Comparison of ENCODE assay signal across 8 mouse cellular contexts in the genomic region with DNA sequence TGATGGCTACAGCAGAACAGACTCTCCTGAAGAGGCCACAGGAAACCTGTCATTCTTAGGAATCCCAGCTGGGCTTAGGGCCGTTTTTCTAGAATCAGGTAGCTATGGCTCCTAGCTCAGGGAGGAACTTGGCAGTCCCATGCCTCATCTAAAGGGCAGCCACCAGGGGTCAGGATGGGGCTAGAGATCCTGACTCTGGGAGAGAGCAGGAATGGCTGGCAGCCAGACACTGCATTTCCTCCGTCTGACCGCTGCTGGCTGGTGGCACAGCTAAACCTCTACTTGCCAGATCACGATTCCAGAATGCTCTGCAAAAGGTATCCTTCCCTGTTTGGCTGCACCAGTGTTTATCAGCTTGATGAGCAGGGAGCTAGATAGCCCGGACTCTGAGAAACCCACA. TPM values are rescaled to one million over a fixed set of nuclear protein-coding genes. Genes with fewer than 3 reads are reported as not detected.
DNase-seq lines count a peak whose midpoint lies in the region; ATAC-seq and TF ChIP-seq lines count a peak whose summit lies in the region.

No protein-coding gene starts in this region.

- peak overlapping the region; percentile 33 for H3K4me2 ChIP-seq in hindbrain, embryonic 12.5 days (replicated peaks)
- H3K4me2 ChIP-seq in limb, embryonic 14.5 days (replicated peaks; ENCODE audit: low read depth, low read length, severe bottlenecking) = peak overlapping the region; percentile 40
- H3K4me2 ChIP-seq in midbrain, embryonic 13.5 days (replicated peaks) = peak overlapping the region; percentile 41

- peak; percentile 78 for TF ChIP-seq CTCF in gastrocnemius, adult 2 months (IDR thresholded peaks at IDR 0.05)

- intact Hi-C loops in gastrocnemius, adult 2 months (cut with DNase I) = loop anchor here (1.0 to 5.0 kb wide), 2 partner anchors 39 to 315 kb away; no protein-coding TSS in a partner anchor

- H3K4me3 ChIP-seq in gastrocnemius, adult 2 months = peak overlapping the region; percentile 32
- H3K4me3 ChIP-seq in hindbrain, embryonic 12.5 days = no peak overlapping the region
- no peak overlapping the region for H3K4me3 ChIP-seq in limb, embryonic 14.5 days (replicated peaks; ENCODE audit: low read length)
- H3K4me3 ChIP-seq in midbrain, embryonic 13.5 days (replicated peaks) = no peak overlapping the region

- no peak for TF ChIP-seq POLR2A in limb, embryonic 14.5 days (IDR thresholded peaks at IDR 0.05; ENCODE audit: borderline replicate concordance, extremely low read depth, insufficient read depth, insufficient read length)

- WGBS in hindbrain, embryonic 12.5 days = 8% methylated on average over 5 of the region's 5 CpGs
- WGBS in limb, embryonic 14.5 days = 6% methylated on average over 5 of the region's 5 CpGs
- 5% methylated on average over 5 of the region's 5 CpGs for WGBS in midbrain, embryonic 13.5 days

- peaks cover 10% of the 10 kb centered on the region for H3K27me3 ChIP-seq in hindbrain, embryonic 12.5 days
- H3K27me3 ChIP-seq in limb, embryonic 14.5 days (ENCODE audit: control insufficient read depth, insufficient read depth, low read length) = peaks cover 2% of the 10 kb centered on the region; the same call in 1 of the 2 replicates
- peaks cover 4% of the 10 kb centered on the region; the same call in 1 of the 2 replicates for H3K27me3 ChIP-seq in midbrain, embryonic 13.5 days

- no peaks in the 10 kb centered on the region for H3K36me3 ChIP-seq in hindbrain, embryonic 12.5 days
- H3K36me3 ChIP-seq in limb, embryonic 14.5 days (ENCODE audit: control insufficient read depth, insufficient read depth, low read length) = no peaks in the 10 kb centered on the region
- H3K36me3 ChIP-seq in midbrain, embryonic 13.5 days = no peaks in the 10 kb centered on the region

- H3K9me3 ChIP-seq in hindbrain, embryonic 12.5 days (replicated peaks) = no peaks in the 10 kb centered on the region
- no peaks in the 10 kb centered on the region for H3K9me3 ChIP-seq in limb, embryonic 14.5 days (ENCODE audit: control insufficient read depth, low read length)
- no peaks in the 10 kb centered on the region for H3K9me3 ChIP-seq in midbrain, embryonic 13.5 days

- peak; percentile 81 for ATAC-seq in hindbrain, embryonic 12.5 days (ENCODE audit: low FRiP score)
- peak; percentile 85 for ATAC-seq in limb, embryonic 14.5 days (ENCODE audit: low FRiP score, low read depth)
- ATAC-seq in midbrain, embryonic 13.5 days = peak; percentile 92

- peaks cover 12% of the 10 kb centered on the region; the same call in 1 of the 2 replicates for H3K4me1 ChIP-seq in hindbrain, embryonic 12.5 days
- peaks cover 13% of the 10 kb centered on the region for H3K4me1 ChIP-seq in limb, embryonic 14.5 days (ENCODE audit: control insufficient read depth, insufficient read depth, low read length)
- peaks cover 22% of the 10 kb centered on the region for H3K4me1 ChIP-seq in midbrain, embryonic 13.5 days (replicated peaks)

- peak; percentile 76 for DNase-seq in right cerebral cortex, postnatal 14 days
- DNase-seq in right cerebral cortex, postnatal 36 days (ENCODE audit: low spot score in 2 of 2) = no peak
- peak; percentile 96 to 98 for DNase-seq in cerebellum, postnatal 14 days
- peak; percentile 91 for DNase-seq in gastrocnemius, adult 2 months
- peak; percentile 95 for DNase-seq in limb, embryonic 14.5 days (ENCODE audit: low spot score)
- peak; percentile 64 for DNase-seq in thymus, postnatal 14 days

- H3K27ac ChIP-seq in gastrocnemius, adult 2 months = no peak overlapping the region
- peak overlapping the region; percentile 74 for H3K27ac ChIP-seq in hindbrain, embryonic 12.5 days
- no peak overlapping the region for H3K27ac ChIP-seq in limb, embryonic 14.5 days (replicated peaks; ENCODE audit: low read depth, low read length)
- peak overlapping the region; percentile 84 for H3K27ac ChIP-seq in midbrain, embryonic 13.5 days

- no peak overlapping the region for H3K9ac ChIP-seq in hindbrain, embryonic 12.5 days
- H3K9ac ChIP-seq in limb, embryonic 14.5 days (ENCODE audit: low read depth, low read length, severe bottlenecking) = 0 out of 2 replicates have a peak overlapping the region, but pooled peaks have one; percentile 13
- peak overlapping the region; percentile 52 for H3K9ac ChIP-seq in midbrain, embryonic 13.5 days (replicated peaks)

RNA-seq across cellular contexts. Expression of a gene that starts 5.2 kb away (rescaled TPM):
- total RNA-seq in gastrocnemius, adult 2 months (2021) = under 1 TPM in 1 of 2 experiments, not detected in 1; 0.08 TPM
- 10.5 and 11.5 TPM in 2 replicates for polyA plus RNA-seq in hindbrain, embryonic 12.5 days (2016; fragmentation: Nextera tagmentation; extraction: Ambion mirVana)
- 10.4 and 11.2 TPM in 2 replicates for polyA plus RNA-seq in limb, embryonic 14.5 days (2012; rRNA removed)
- 2.5 and 3.0 TPM in 2 replicates for polyA plus RNA-seq in limb, embryonic 14.5 days (2014; fragmentation: Nextera tagmentation; extraction: Ambion mirVana)
- polyA plus RNA-seq in midbrain, embryonic 13.5 days (2015; fragmentation: Nextera tagmentation; extraction: Ambion mirVana) = 18.2 and 19.9 TPM in 2 replicates

RNA-seq across cellular contexts. Expression of a gene that starts 15.6 kb away (rescaled TPM):
- total RNA-seq in gastrocnemius, adult 2 months (2021) = 1 to 10 TPM; 5.3 to 6.0 TPM
- 9.4 and 10.1 TPM in 2 replicates for polyA plus RNA-seq in hindbrain, embryonic 12.5 days (2016; fragmentation: Nextera tagmentation; extraction: Ambion mirVana)
- polyA plus RNA-seq in limb, embryonic 14.5 days (2012; rRNA removed) = 22.9 and 31.4 TPM in 2 replicates
- 19.5 and 20.4 TPM in 2 replicates for polyA plus RNA-seq in limb, embryonic 14.5 days (2014; fragmentation: Nextera tagmentation; extraction: Ambion mirVana)
- polyA plus RNA-seq in midbrain, embryonic 13.5 days (2015; fragmentation: Nextera tagmentation; extraction: Ambion mirVana) = 7.9 and 8.2 TPM in 2 replicates

RNA-seq across cellular contexts. Expression of a gene that starts 27.4 kb away (rescaled TPM):
- 10 to 100 TPM; 12.6 to 14.3 TPM for total RNA-seq in gastrocnemius, adult 2 months (2021)
- polyA plus RNA-seq in hindbrain, embryonic 12.5 days (2016; fragmentation: Nextera tagmentation; extraction: Ambion mirVana) = 27.3 and 27.7 TPM in 2 replicates
- polyA plus RNA-seq in limb, embryonic 14.5 days (2012; rRNA removed) = 11.9 and 12.4 TPM in 2 replicates
- polyA plus RNA-seq in limb, embryonic 14.5 days (2014; fragmentation: Nextera tagmentation; extraction: Ambion mirVana) = 19.9 and 20.3 TPM in 2 replicates
- 32.1 and 35.0 TPM in 2 replicates for polyA plus RNA-seq in midbrain, embryonic 13.5 days (2015; fragmentation: Nextera tagmentation; extraction: Ambion mirVana)

RNA-seq across cellular contexts. Expression of a gene that starts 29.8 kb away (rescaled TPM):
- 1 to 10 TPM; 5.1 to 6.0 TPM for total RNA-seq in gastrocnemius, adult 2 months (2021)
- 30.9 and 33.1 TPM in 2 replicates for polyA plus RNA-seq in hindbrain, embryonic 12.5 days (2016; fragmentation: Nextera tagmentation; extraction: Ambion mirVana)
- polyA plus RNA-seq in limb, embryonic 14.5 days (2012; rRNA removed) = 5.3 and 6.1 TPM in 2 replicates
- 3.7 and 4.7 TPM in 2 replicates for polyA plus RNA-seq in limb, embryonic 14.5 days (2014; fragmentation: Nextera tagmentation; extraction: Ambion mirVana)
- polyA plus RNA-seq in midbrain, embryonic 13.5 days (2015; fragmentation: Nextera tagmentation; extraction: Ambion mirVana) = 35.5 and 39.9 TPM in 2 replicates

Comparison
In these comparisons a context has a peak if more than half of its experiments do, and no peak if none do; other contexts are left out.
1. DNase-seq: peak in right cerebral cortex, postnatal 14 days (single experiment), cerebellum, postnatal 14 days (2 of 2), gastrocnemius, adult 2 months (single experiment), limb, embryonic 14.5 days (single experiment) and thymus, postnatal 14 days (single experiment); none in right cerebral cortex, postnatal 36 days (0 of 2).
2. H3K27ac ChIP-seq: peak in hindbrain, embryonic 12.5 days (single experiment) and midbrain, embryonic 13.5 days (single experiment); none in gastrocnemius, adult 2 months (single experiment) and limb, embryonic 14.5 days (single experiment).
3. Peak in every context shown above with its lines, with median percentiles within 50 percentile points of each other: ATAC-seq and H3K4me2 ChIP-seq.